Mouse (Mus musculus): ENCODE measurements around the gene Hamp. TPM values are rescaled to one million over a fixed set of nuclear protein-coding genes. Genes with fewer than 3 reads are reported as not detected.

Hamp gene
- polyA plus RNA-seq, 1 experiment, result not detected

DNA sequence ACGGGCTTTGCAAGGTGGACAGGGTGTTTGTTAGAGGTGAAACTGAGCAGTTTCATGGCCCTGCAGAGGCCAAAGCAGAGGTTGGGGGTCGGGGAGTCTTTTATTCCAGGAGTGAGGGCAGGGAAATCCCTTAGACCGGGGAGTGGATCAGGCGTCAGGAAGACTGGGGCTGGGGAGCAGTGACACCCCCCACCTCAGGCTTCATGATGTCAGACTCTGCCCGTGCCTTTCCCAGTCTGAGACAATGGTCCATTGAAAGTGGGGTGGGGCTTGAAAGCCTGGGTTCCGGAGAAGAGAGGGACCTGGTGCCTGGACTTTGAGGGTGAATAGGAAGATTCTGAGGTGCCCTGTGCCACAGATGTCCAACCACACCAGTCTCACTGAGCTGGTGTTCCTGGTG, 27.1 kb downstream of the Hamp start:
- H3K36me3 ChIP-seq (ENCODE audit: control insufficient read depth, insufficient read depth), result no peaks in the 10 kb centered on the region
- peaks cover 30% of the 10 kb centered on the region for H3K27me3 ChIP-seq (ENCODE audit: control insufficient read depth, insufficient read depth, insufficient read length)
- no peak overlapping the region for H3K4me2 ChIP-seq (ENCODE audit: low read depth)
- no peak overlapping the region for H3K4me3 ChIP-seq
- no peaks in the 10 kb centered on the region for H3K79me2 ChIP-seq (ENCODE audit: control insufficient read depth, insufficient read depth)
- no peak overlapping the region for H3ac ChIP-seq (ENCODE audit: control insufficient read depth, insufficient read length)
- no peak for TF ChIP-seq POLR2A (IDR thresholded peaks at IDR 0.05; ENCODE audit: insufficient read length, low read depth)
- no peak for TF ChIP-seq MAX (IDR thresholded peaks at IDR 0.05; ENCODE audit: low read depth)
- TF ChIP-seq TCF3 (IDR thresholded peaks at IDR 0.05; ENCODE audit: insufficient read length, low read depth), result no peak
- no peak for TF ChIP-seq TCF12 (IDR thresholded peaks at IDR 0.05; ENCODE audit: insufficient read depth, poor library complexity, severe bottlenecking)
- no peak for TF ChIP-seq REST (IDR thresholded peaks at IDR 0.05; ENCODE audit: insufficient read depth, insufficient read length)
- no peak for TF ChIP-seq CEBPB (IDR thresholded peaks at IDR 0.05; ENCODE audit: insufficient read depth, poor library complexity, severe bottlenecking)
- TF ChIP-seq POLR2AphosphoS2 (IDR thresholded peaks at IDR 0.05; ENCODE audit: insufficient read length, low read depth), result no peak
- no peak for TF ChIP-seq MYOG (IDR thresholded peaks at IDR 0.05; ENCODE audit: control insufficient read depth in 1 of 3, insufficient read depth in 1 of 3, insufficient read length in 2 of 3, low read depth in 2 of 3)
- no peak for TF ChIP-seq MYOD1 (IDR thresholded peaks at IDR 0.05; ENCODE audit: control insufficient read depth in 1 of 3, insufficient read length in 2 of 3, low read depth in 2 of 3)
- TF ChIP-seq USF1 (IDR thresholded peaks at IDR 0.05; ENCODE audit: low read depth), result no peak

DNA sequence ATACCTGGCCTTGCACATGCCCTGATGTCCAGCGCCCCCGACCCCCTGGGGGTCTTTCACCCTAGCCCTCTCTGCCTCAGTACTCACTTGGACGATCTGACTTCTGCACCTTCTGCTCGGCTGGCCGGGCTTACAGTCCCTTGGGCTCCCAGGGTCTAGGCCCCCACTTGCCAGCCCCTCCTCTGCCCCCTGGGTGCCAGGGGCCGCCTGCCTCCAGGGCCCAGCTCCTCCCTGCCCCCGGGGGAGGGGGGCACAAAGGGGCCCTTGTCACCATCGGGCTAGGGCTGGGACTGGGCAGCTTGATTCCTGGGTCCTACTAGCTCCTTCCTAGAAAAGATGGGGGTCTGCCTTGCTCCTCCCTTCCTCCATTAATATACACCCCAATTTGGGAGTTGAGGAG, 29.1 kb downstream of the Hamp start, which contains the start of gene Mag:
Gene Mag, minus strand, starts transcription at position 142 of the 400 bp plus-strand sequence.
- Histone ChIP-seq H3K36me3 (ENCODE audit: control insufficient read depth, insufficient read depth) (no peaks in the 10 kb centered on the region), H3ac (ENCODE audit: control insufficient read depth, insufficient read length) (no peak within 1 kb of the TSS), H3K27me3 (ENCODE audit: control insufficient read depth, insufficient read depth, insufficient read length) (peaks cover 30% of the 10 kb centered on the region), H3K4me3 (no peak within 1 kb of the TSS), H3K79me2 (ENCODE audit: control insufficient read depth, insufficient read depth) (no peaks in the 10 kb centered on the region), H3K4me2 (ENCODE audit: low read depth) (no peak within 1 kb of the TSS)
- TF ChIP-seq TCF12 (IDR thresholded peaks at IDR 0.05; ENCODE audit: insufficient read depth, poor library complexity, severe bottlenecking) (no peak), MYOG (IDR thresholded peaks at IDR 0.05; ENCODE audit: control insufficient read depth in 1 of 3, insufficient read depth in 1 of 3, insufficient read length in 2 of 3, low read depth in 2 of 3) (no peak), REST (IDR thresholded peaks at IDR 0.05; ENCODE audit: insufficient read depth, insufficient read length) (no peak), CEBPB (IDR thresholded peaks at IDR 0.05; ENCODE audit: insufficient read depth, poor library complexity, severe bottlenecking) (no peak), POLR2A (IDR thresholded peaks at IDR 0.05; ENCODE audit: insufficient read length, low read depth) (no peak), SRF (IDR thresholded peaks at IDR 0.05; ENCODE audit: control insufficient read depth, insufficient read length, low read depth) (no peak), MAX (IDR thresholded peaks at IDR 0.05; ENCODE audit: low read depth) (no peak), TCF3 (IDR thresholded peaks at IDR 0.05; ENCODE audit: insufficient read length, low read depth) (no peak), POLR2AphosphoS2 (IDR thresholded peaks at IDR 0.05; ENCODE audit: insufficient read length, low read depth) (no peak), E2F4 (IDR thresholded peaks at IDR 0.05; ENCODE audit: insufficient read depth) (no peak), MYOD1 (IDR thresholded peaks at IDR 0.05; ENCODE audit: control insufficient read depth in 1 of 3, insufficient read length in 2 of 3, low read depth in 2 of 3) (no peak), USF1 (IDR thresholded peaks at IDR 0.05; ENCODE audit: low read depth) (no peak)

DNA sequence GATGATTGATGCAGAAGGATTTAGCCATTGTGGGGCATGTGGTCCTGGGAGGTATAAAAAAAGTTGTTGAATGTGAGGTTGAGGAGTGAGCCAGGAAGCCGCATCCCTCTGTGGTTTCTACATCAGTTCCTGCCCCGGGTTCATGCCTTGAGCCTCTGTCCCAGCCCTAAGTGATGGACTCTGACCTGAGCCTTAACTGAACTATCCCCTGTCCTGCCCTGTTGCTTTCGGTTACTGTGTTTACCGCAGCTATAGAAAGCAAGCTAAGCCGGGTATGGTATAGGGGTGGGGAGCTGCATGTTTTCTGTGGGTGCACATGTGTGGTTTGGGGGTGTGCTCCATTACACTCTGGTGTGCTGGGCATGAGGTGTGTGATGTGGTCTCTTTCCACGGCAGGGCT, 34.1 kb downstream of the Hamp start:
- Histone ChIP-seq H3K4me2 (ENCODE audit: low read depth) (no peak overlapping the region), H3ac (ENCODE audit: control insufficient read depth, insufficient read length) (no peak overlapping the region)
- no peak for TF ChIP-seq TCF3 (IDR thresholded peaks at IDR 0.05; ENCODE audit: insufficient read length, low read depth)
- no peak for TF ChIP-seq USF1 (IDR thresholded peaks at IDR 0.05; ENCODE audit: low read depth)
- TF ChIP-seq SRF (IDR thresholded peaks at IDR 0.05; ENCODE audit: control insufficient read depth, insufficient read length, low read depth), result no peak
- TF ChIP-seq MAX (IDR thresholded peaks at IDR 0.05; ENCODE audit: low read depth), result no peak
- TF ChIP-seq POLR2A (IDR thresholded peaks at IDR 0.05; ENCODE audit: insufficient read length, low read depth), result no peak
- no peak for TF ChIP-seq MYOG (IDR thresholded peaks at IDR 0.05; ENCODE audit: control insufficient read depth in 1 of 3, insufficient read depth in 1 of 3, insufficient read length in 2 of 3, low read depth in 2 of 3)
- TF ChIP-seq E2F4 (IDR thresholded peaks at IDR 0.05; ENCODE audit: insufficient read depth), result no peak
- no peak for TF ChIP-seq POLR2AphosphoS2 (IDR thresholded peaks at IDR 0.05; ENCODE audit: insufficient read length, low read depth)
- no peak for TF ChIP-seq MYOD1 (IDR thresholded peaks at IDR 0.05; ENCODE audit: control insufficient read depth in 1 of 3, insufficient read length in 2 of 3, low read depth in 2 of 3)
- TF ChIP-seq REST (IDR thresholded peaks at IDR 0.05; ENCODE audit: insufficient read depth, insufficient read length), result no peak
- TF ChIP-seq CEBPB (IDR thresholded peaks at IDR 0.05; ENCODE audit: insufficient read depth, poor library complexity, severe bottlenecking), result no peak
- TF ChIP-seq TCF12 (IDR thresholded peaks at IDR 0.05; ENCODE audit: insufficient read depth, poor library complexity, severe bottlenecking), result no peak

DNA sequence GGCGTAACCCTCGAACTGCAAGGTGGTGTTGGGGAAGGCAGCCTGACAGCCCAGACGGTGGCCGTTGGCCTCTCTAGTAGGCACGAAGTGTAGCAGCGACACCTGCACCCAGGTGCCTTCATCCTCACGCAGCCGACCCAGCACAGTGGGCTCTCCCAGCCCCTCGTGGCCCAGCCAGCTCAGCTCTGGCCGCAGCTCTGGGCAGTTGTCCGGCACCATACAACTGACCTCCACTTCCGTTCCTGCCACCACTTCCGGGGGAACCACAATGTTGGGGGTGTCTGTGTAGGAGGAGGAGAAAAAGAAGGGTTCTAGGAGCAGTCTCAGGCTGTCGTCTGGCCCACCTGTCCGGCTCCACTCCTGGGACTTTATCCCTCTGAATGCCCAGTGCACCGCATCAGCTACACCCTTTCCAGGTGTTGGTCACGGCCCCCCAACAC, 34.8 kb downstream of the Hamp start:
- no peak overlapping the region for H3ac ChIP-seq (ENCODE audit: control insufficient read depth, insufficient read length)
- no peaks in the 10 kb centered on the region for H3K36me3 ChIP-seq (ENCODE audit: control insufficient read depth, insufficient read depth)
- H3K4me2 ChIP-seq (ENCODE audit: low read depth), result no peak overlapping the region
- no peaks in the 10 kb centered on the region for H3K79me2 ChIP-seq (ENCODE audit: control insufficient read depth, insufficient read depth)
- H3K4me3 ChIP-seq, result no peak overlapping the region
- TF ChIP-seq USF1 (IDR thresholded peaks at IDR 0.05; ENCODE audit: low read depth) (no peak), E2F4 (IDR thresholded peaks at IDR 0.05; ENCODE audit: insufficient read depth) (no peak), CEBPB (IDR thresholded peaks at IDR 0.05; ENCODE audit: insufficient read depth, poor library complexity, severe bottlenecking) (no peak), POLR2A (IDR thresholded peaks at IDR 0.05; ENCODE audit: insufficient read length, low read depth) (no peak), TCF3 (IDR thresholded peaks at IDR 0.05; ENCODE audit: insufficient read length, low read depth) (no peak), MYOD1 (IDR thresholded peaks at IDR 0.05; ENCODE audit: control insufficient read depth in 1 of 3, insufficient read length in 2 of 3, low read depth in 2 of 3) (no peak), POLR2AphosphoS2 (IDR thresholded peaks at IDR 0.05; ENCODE audit: insufficient read length, low read depth) (no peak), MAX (IDR thresholded peaks at IDR 0.05; ENCODE audit: low read depth) (no peak), SRF (IDR thresholded peaks at IDR 0.05; ENCODE audit: control insufficient read depth, insufficient read length, low read depth) (no peak), REST (IDR thresholded peaks at IDR 0.05; ENCODE audit: insufficient read depth, insufficient read length) (no peak)
- peaks cover 17% of the 10 kb centered on the region for H3K27me3 ChIP-seq (ENCODE audit: control insufficient read depth, insufficient read depth, insufficient read length)

More for the DNA sequence above, 34.1 kb downstream of the Hamp start:
- H3K36me3 ChIP-seq (ENCODE audit: control insufficient read depth, insufficient read depth), result no peaks in the 10 kb centered on the region
- H3K27me3 ChIP-seq (ENCODE audit: control insufficient read depth, insufficient read depth, insufficient read length), result peaks cover 25% of the 10 kb centered on the region
- no peaks in the 10 kb centered on the region for H3K79me2 ChIP-seq (ENCODE audit: control insufficient read depth, insufficient read depth)
- H3K4me3 ChIP-seq, result no peak overlapping the region

Data from myocyte (in vitro differentiated cells).